9 mouse cellular contexts compared by ENCODE assay signal in genomic region chr16:38701492-38702185, GRCm38 (mm10). TPM values are rescaled to one million over a fixed set of nuclear protein-coding genes. Genes with fewer than 3 reads are reported as not detected.
DNase-seq lines count a peak whose midpoint lies in the region; ATAC-seq and TF ChIP-seq lines count a peak whose summit lies in the region.
"Had no signal": no experiment of that assay in that cellular context is flagged by ENCODE, and none has a peak within 500 bp of the region (broad histone marks: within the 10 kb centered on the region; RNA-seq: fewer than 3 reads in every experiment).

No protein-coding gene starts in this region.

- peak overlapping the region; percentile 21; the same call in 1 of the 2 replicates for H3K27ac ChIP-seq in stomach, embryonic 14.5 days (ENCODE audit: low read length)
- no peak overlapping the region; the same call in 1 of the 2 replicates for H3K27ac ChIP-seq in stomach, postnatal 0 days (replicated peaks)
- H3K27ac ChIP-seq in limb, embryonic 13.5 days, result peak overlapping the region; percentile 59
- H3K27ac ChIP-seq: left cerebral cortex, adult 2 months had no signal

- 38% methylated on average over 9 of the region's 9 CpGs for WGBS in stomach, embryonic 14.5 days
- WGBS in stomach, postnatal 0 days, result 35% methylated on average over 9 of the region's 9 CpGs
- 26% methylated on average over 9 of the region's 9 CpGs for WGBS in limb, embryonic 13.5 days

- peak; percentile 94 for DNase-seq in heart, adult 11 months
- no peak for DNase-seq in heart, adult 9 months (ENCODE audit: low spot score in 2 of 2)
- no peak for DNase-seq in stomach, postnatal 0 days (ENCODE audit: low spot score)
- no peak for DNase-seq in right cerebral cortex, postnatal 14 days
- no peak for DNase-seq in frontal cortex, adult 2 months (ENCODE audit: extremely low spot score in 1 of 2, low spot score in 1 of 2)
- DNase-seq in adrenal gland, adult 8-10 months, result no peak

- no peaks in the 10 kb centered on the region for H3K36me3 ChIP-seq in stomach, embryonic 14.5 days (ENCODE audit: control insufficient read depth, insufficient read depth, low read length)
- no peaks in the 10 kb centered on the region for H3K36me3 ChIP-seq in stomach, postnatal 0 days (ENCODE audit: control insufficient read depth, insufficient read depth, low read length)
- no peaks in the 10 kb centered on the region for H3K36me3 ChIP-seq in limb, embryonic 13.5 days

- no peaks in the 10 kb centered on the region for H3K9me3 ChIP-seq in stomach, embryonic 14.5 days (ENCODE audit: control insufficient read depth, low read depth, low read length)
- H3K9me3 ChIP-seq in stomach, postnatal 0 days (ENCODE audit: control insufficient read depth, low read length), result no peaks in the 10 kb centered on the region
- no peaks in the 10 kb centered on the region for H3K9me3 ChIP-seq in limb, embryonic 13.5 days

- no peak overlapping the region for H3K9ac ChIP-seq in stomach, embryonic 14.5 days (replicated peaks; ENCODE audit: low read depth, low read length)
- H3K9ac ChIP-seq in stomach, postnatal 0 days (ENCODE audit: low read length), result no peak overlapping the region
- no peak overlapping the region for H3K9ac ChIP-seq in limb, embryonic 13.5 days

- no peak for ATAC-seq in stomach, embryonic 14.5 days (ENCODE audit: insufficient number of reproducible peaks, insufficient read depth, low FRiP score, low read depth)
- ATAC-seq in stomach, postnatal 0 days (ENCODE audit: low FRiP score, low TSS enrichment), result no peak
- ATAC-seq in limb, embryonic 13.5 days (ENCODE audit: low FRiP score, low read depth), result peak; percentile 72; the same call in 1 of the 2 replicates

- no peaks in the 10 kb centered on the region for H3K27me3 ChIP-seq in stomach, embryonic 14.5 days (ENCODE audit: control insufficient read depth, insufficient read depth, low read length)
- no peaks in the 10 kb centered on the region for H3K27me3 ChIP-seq in stomach, postnatal 0 days (ENCODE audit: control insufficient read depth, insufficient read depth, low read length)
- H3K27me3 ChIP-seq in limb, embryonic 13.5 days, result no peaks in the 10 kb centered on the region

- 0 out of 2 replicates have a peak, but pooled peaks cover 5% of the 10 kb centered on the region for H3K4me1 ChIP-seq in stomach, embryonic 14.5 days (ENCODE audit: control insufficient read depth, insufficient read depth, low read length)
- no peaks in the 10 kb centered on the region; the same call in 1 of the 2 replicates for H3K4me1 ChIP-seq in stomach, postnatal 0 days (replicated peaks; ENCODE audit: control insufficient read depth, insufficient read depth)
- peaks cover 46% of the 10 kb centered on the region for H3K4me1 ChIP-seq in limb, embryonic 13.5 days

- no peak for TF ChIP-seq CTCF in stomach, postnatal 0 days (IDR thresholded peaks at IDR 0.05; ENCODE audit: low read depth)

- no peak overlapping the region for H3K4me3 ChIP-seq in stomach, embryonic 14.5 days (ENCODE audit: low read depth, low read length)
- H3K4me3 ChIP-seq in stomach, postnatal 0 days (ENCODE audit: low read depth, low read length), result no peak overlapping the region
- H3K4me3 ChIP-seq in limb, embryonic 13.5 days, result no peak overlapping the region
- H3K4me3 ChIP-seq: left cerebral cortex, adult 2 months had no signal

- TF ChIP-seq EP300 in stomach, postnatal 0 days (optimal IDR thresholded peaks at IDR 0.05), result no peak

- no peak overlapping the region for H3K4me2 ChIP-seq in stomach, embryonic 14.5 days (replicated peaks; ENCODE audit: low read depth, low read length)
- H3K4me2 ChIP-seq in stomach, postnatal 0 days (replicated peaks; ENCODE audit: low read depth), result no peak overlapping the region; the same call in 1 of the 2 replicates
- H3K4me2 ChIP-seq in limb, embryonic 13.5 days (replicated peaks), result peak overlapping the region; percentile 31

RNA-seq across cellular contexts. Expression of gene Arhgap31, which starts 11.4 kb away (rescaled TPM):
- 13.6 and 14.8 TPM in 2 replicates for polyA plus RNA-seq in stomach, embryonic 14.5 days (2014; fragmentation: Nextera tagmentation; extraction: Ambion mirVana)
- 3.1 and 3.4 TPM in 2 replicates for polyA plus RNA-seq in stomach, postnatal 0 days (2015; fragmentation: Nextera tagmentation; extraction: Ambion mirVana)
- polyA plus RNA-seq in limb, embryonic 13.5 days (2015; fragmentation: Nextera tagmentation; extraction: Ambion mirVana), result 13.3 and 14.5 TPM in 2 replicates
- 12.1 and 12.3 TPM in 2 replicates for polyA plus RNA-seq in frontal cortex, adult 2 months (2012; rRNA removed)
- total RNA-seq in adrenal gland, adult 8-10 months (2022), result 10 to 100 TPM; 16.6 to 30.8 (median 26.7) TPM

RNA-seq across cellular contexts. Expression of gene B4galt4, which starts 40.4 kb away (rescaled TPM):
- polyA plus RNA-seq in stomach, embryonic 14.5 days (2014; fragmentation: Nextera tagmentation; extraction: Ambion mirVana), result 25.1 and 30.0 TPM in 2 replicates
- 9.1 and 9.3 TPM in 2 replicates for polyA plus RNA-seq in stomach, postnatal 0 days (2015; fragmentation: Nextera tagmentation; extraction: Ambion mirVana)
- 36.7 and 37.2 TPM in 2 replicates for polyA plus RNA-seq in limb, embryonic 13.5 days (2015; fragmentation: Nextera tagmentation; extraction: Ambion mirVana)
- 21.4 and 22.1 TPM in 2 replicates for polyA plus RNA-seq in frontal cortex, adult 2 months (2012; rRNA removed)
- total RNA-seq in adrenal gland, adult 8-10 months (2022), result 10 to 100 TPM in 3 of 4 experiments, 1 to 10 TPM in 1; 8.8 to 15.1 (median 12.5) TPM
